Mouse (Mus musculus) C2C12 (cell line): ENCODE data around the gene Emid1. TPM values are rescaled to one million over a fixed set of nuclear protein-coding genes. Genes with fewer than 3 reads are reported as not detected.

ENCODE experiments used
- H3K27me3 ChIP-seq: one replicate; pipeline ENCODE4 v1.6.1; 2011; ENCODE audit not compliant: control insufficient read depth, insufficient read depth, insufficient read length
- H3K36me3 ChIP-seq: one replicate; pipeline ENCODE4 v1.6.1; 2011; ENCODE audit not compliant: control insufficient read depth, insufficient read depth
- H3K4me3 ChIP-seq: one replicate; pipeline ENCODE4 v1.5.1; 2011; ENCODE audit warnings: mild to moderate bottlenecking, control low read depth; ENCODE audit not compliant: poor library complexity, insufficient read depth, severe bottlenecking
- H3K79me2 ChIP-seq: one replicate; pipeline ENCODE4 v1.6.1; 2011; ENCODE audit not compliant: control insufficient read depth, insufficient read depth
- H3K79me3 ChIP-seq: one replicate; pipeline ENCODE4 v1.6.1; 2011; ENCODE audit warnings: low read depth, control low read depth
- H3ac ChIP-seq: one replicate; pipeline ENCODE3; 2011; ENCODE audit warnings: low read depth; ENCODE audit not compliant: control insufficient read depth, insufficient read length
- CEBPB ChIP-seq: IDR thresholded peaks from one replicate; pipeline ENCODE4 v1.6.1; 2011; ENCODE audit warnings: low read depth, mild to moderate bottlenecking, control low read depth, moderate library complexity
- CTCF ChIP-seq: IDR thresholded peaks from one replicate; pipeline ENCODE4 v1.5.1; 2011; ENCODE audit not compliant: control insufficient read depth, insufficient read depth, insufficient read length
- FOSL1 ChIP-seq: IDR thresholded peaks from one replicate; pipeline ENCODE4 v1.8.0; 2011; ENCODE audit warnings: mild to moderate bottlenecking, low read length; ENCODE audit not compliant: poor library complexity, insufficient read depth, severe bottlenecking
- MAX ChIP-seq: IDR thresholded peaks from one replicate; pipeline ENCODE4 v1.6.1; 2011; ENCODE audit warnings: mild to moderate bottlenecking, control low read depth
- MYOD1 ChIP-seq: IDR thresholded peaks from one replicate; pipeline ENCODE4 v1.6.1; 2011; ENCODE audit warnings: low read depth; ENCODE audit not compliant: control insufficient read depth, insufficient read length
- MYOG ChIP-seq: IDR thresholded peaks from one replicate; pipeline ENCODE4 v1.6.1; 2011; ENCODE audit not compliant: control insufficient read depth, insufficient read length; ENCODE audit errors: extremely low read depth
- USF1 ChIP-seq: IDR thresholded peaks from one replicate; pipeline ENCODE4 v1.6.1; 2011; ENCODE audit warnings: low read depth, mild to moderate bottlenecking, control low read depth, moderate library complexity
- polyA plus RNA-seq: library from polyadenylated mRNA; unstranded; fragments of >200 nt; fragmentation: generic; extraction: Trizol; gene quantifications from one replicate; pipeline ENCODE4 v1.2.1, GENCODE M21; 2012; ENCODE audit warnings: missing spikeins

Emid1 gene
- polyA plus RNA-seq, 1 experiment: 0.02 TPM

- Histone ChIP-seq H3ac (no peak overlapping the region), H3K36me3 (no peaks in the 10 kb centered on the region), H3K27me3 (peaks cover 36% of the 10 kb centered on the region), H3K79me3 (no peaks in the 10 kb centered on the region), H3K79me2 (no peaks in the 10 kb centered on the region), H3K4me3 (no peak overlapping the region)
- TF ChIP-seq MYOD1: no peak
- no peak for TF ChIP-seq USF1
- no peak for TF ChIP-seq MAX
- no peak for TF ChIP-seq MYOG
- no peak for TF ChIP-seq CEBPB
- TF ChIP-seq CTCF: no peak
- TF ChIP-seq FOSL1: no peak
Measured at GRCm38 (mm10) chr11:5154961-5155805, 3.1 kb upstream of the Emid1 start.

DNA sequence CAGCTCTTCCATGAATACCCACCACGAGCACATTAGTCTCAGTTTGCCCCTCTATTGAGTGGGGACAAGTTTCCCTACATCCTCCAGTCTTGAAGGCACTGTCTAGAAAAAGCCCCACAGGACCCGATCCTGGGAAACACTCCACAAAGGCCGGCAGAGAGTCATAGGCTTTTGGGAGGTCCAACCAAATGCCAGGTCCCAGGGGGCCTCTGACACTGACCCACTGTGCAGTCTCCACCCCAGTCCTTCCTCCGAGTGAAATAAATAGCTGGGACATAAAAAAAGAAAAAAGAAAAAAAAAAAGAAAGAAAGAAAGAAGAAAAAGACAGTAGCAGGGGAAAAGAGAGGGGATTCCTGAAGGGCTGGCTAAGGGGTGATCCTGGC is 818 bp downstream of the Emid1 start:
- no peaks in the 10 kb centered on the region for H3K79me2 ChIP-seq
- no peak overlapping the region for H3K4me3 ChIP-seq
- TF ChIP-seq MYOG (no peak), USF1 (no peak), MAX (no peak), MYOD1 (no peak)
- no peak overlapping the region for H3ac ChIP-seq
- peaks cover 42% of the 10 kb centered on the region for H3K27me3 ChIP-seq
- H3K36me3 ChIP-seq: no peaks in the 10 kb centered on the region
- H3K79me3 ChIP-seq: no peaks in the 10 kb centered on the region

- H3K27me3 ChIP-seq: peaks cover 41% of the 10 kb centered on the region
- no peaks in the 10 kb centered on the region for H3K36me3 ChIP-seq
- H3K4me3 ChIP-seq: no peak overlapping the region
- TF ChIP-seq USF1: no peak
- TF ChIP-seq CEBPB: no peak
- TF ChIP-seq CTCF: no peak
- TF ChIP-seq MYOD1: no peak
- no peak for TF ChIP-seq FOSL1
- no peak for TF ChIP-seq MAX
- no peak for TF ChIP-seq MYOG
- H3K79me3 ChIP-seq: no peaks in the 10 kb centered on the region
- no peaks in the 10 kb centered on the region for H3K79me2 ChIP-seq
- no peak overlapping the region for H3ac ChIP-seq
Measured at GRCm38 (mm10) chr11:5150416-5151246, 1.4 kb downstream of the Emid1 start.

- no peaks in the 10 kb centered on the region for H3K79me2 ChIP-seq
- no peak overlapping the region for H3K4me3 ChIP-seq
- no peaks in the 10 kb centered on the region for H3K36me3 ChIP-seq
- H3K27me3 ChIP-seq: peaks cover 38% of the 10 kb centered on the region
- H3K79me3 ChIP-seq: no peaks in the 10 kb centered on the region
- TF ChIP-seq MAX (no peak), CEBPB (no peak), CTCF (no peak), MYOG (no peak), MYOD1 (no peak), USF1 (no peak), FOSL1 (no peak)
- H3ac ChIP-seq: no peak overlapping the region
Measured at GRCm38 (mm10) chr11:5149955-5150354, 2.1 kb downstream of the Emid1 start.

DNA sequence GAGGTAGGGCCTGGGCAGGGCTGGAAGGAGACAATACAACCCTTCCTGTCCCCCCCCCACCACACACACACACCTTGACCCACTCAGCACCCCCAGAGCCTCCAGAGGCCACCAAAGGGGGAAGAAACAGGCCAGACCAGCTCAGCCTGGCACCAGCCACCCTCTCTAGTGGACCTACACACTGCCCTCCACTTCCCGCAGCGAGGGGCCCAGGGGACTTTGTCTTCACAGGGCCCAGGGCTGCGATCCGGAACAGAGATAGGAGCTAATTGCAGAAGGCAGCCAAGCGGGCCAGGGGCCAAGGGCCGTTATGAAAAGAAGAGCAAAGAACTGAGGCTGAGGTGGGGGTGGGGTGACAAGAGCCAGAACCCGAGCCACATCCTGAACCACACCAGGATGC is 2.8 kb downstream of the Emid1 start:
- H3K79me3 ChIP-seq: no peaks in the 10 kb centered on the region
- H3K27me3 ChIP-seq: peaks cover 31% of the 10 kb centered on the region

More for the DNA sequence above, 2.8 kb downstream of the Emid1 start:
- no peak for TF ChIP-seq MYOD1
- no peak for TF ChIP-seq CTCF
- no peak for TF ChIP-seq MAX
- TF ChIP-seq CEBPB: no peak
- no peaks in the 10 kb centered on the region for H3K36me3 ChIP-seq
- no peak overlapping the region for H3K4me3 ChIP-seq
- no peak overlapping the region for H3ac ChIP-seq
- no peaks in the 10 kb centered on the region for H3K79me2 ChIP-seq
